Mouse (Mus musculus) MEL-GATA-1-ER (cell line): ENCODE data around the gene 3110021N24Rik.

ENCODE experiments used
- DNase-seq: peaks from one replicate; pipeline ENCODE4 v3.0.0-alpha.2; 2012; ENCODE audit warnings: low read depth; ENCODE audit errors: extremely low read depth

Gene 3110021N24Rik

DNA sequence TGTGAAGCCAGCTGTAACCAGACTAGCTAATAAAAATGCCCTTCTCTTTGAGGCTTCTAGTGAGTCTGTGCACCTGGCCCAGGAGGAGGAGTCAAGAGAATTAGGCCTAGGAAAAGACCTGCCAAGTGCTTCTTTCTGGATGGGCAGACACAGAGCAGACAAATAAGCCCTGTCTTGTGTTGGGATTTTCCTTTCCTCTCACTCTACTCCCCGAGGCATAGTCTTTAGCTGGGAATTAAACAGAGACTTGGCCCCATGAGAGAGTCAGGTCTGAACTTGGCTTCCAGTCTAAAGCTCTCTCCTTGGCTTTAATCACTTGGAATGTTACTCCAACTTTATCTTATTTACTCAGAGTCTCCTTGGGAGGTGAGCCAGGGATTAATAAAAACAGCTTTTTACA lies 74.5 kb downstream of the 3110021N24Rik start:
- DNase-seq = no peak

DNA sequence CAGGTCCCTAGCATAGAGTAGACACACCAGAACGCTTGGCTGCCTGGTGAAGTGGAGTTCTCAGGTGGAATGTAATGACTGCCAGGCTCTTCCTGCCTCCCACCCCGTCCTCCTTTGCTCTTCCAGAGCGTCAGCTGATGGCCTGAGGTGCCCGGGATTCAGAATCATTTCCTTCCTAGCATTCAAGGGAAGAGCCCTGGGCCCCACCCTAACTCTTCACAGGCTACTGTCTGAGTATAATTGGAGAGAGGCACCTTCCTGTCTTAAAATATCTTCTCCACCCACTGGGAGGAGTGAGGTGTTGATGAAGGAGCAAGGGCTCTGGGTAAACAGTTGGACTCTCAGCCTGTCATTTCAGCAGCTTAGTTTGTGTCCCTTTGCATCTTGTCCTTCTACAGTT lies 77.3 kb downstream of the 3110021N24Rik start:
- no peak for DNase-seq

- DNase-seq = peak; percentile 14
Observed at GRCm38 (mm10) chr4:108798083-108798830, 78.8 kb downstream of the 3110021N24Rik start.

DNA sequence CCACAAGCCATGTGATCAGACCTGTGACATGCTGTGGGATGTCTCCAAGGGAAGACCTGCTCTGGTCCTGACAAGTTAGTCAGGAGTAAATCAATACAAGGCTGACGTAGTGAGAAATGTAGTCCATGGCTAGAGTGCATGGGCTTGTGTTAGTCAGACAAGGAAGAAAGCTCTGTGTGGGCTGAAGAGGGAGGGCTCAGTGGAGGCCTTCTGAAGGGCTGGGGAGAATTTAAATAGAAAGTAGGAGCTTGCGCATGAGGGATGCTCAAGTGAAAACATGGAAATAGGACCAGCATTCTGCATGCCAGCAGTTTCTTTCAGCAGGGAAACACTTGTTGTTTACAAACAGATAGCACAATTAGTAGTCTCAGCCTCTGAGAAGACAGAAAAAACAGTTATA lies 84.1 kb downstream of the 3110021N24Rik start:
- DNase-seq = no peak

DNA sequence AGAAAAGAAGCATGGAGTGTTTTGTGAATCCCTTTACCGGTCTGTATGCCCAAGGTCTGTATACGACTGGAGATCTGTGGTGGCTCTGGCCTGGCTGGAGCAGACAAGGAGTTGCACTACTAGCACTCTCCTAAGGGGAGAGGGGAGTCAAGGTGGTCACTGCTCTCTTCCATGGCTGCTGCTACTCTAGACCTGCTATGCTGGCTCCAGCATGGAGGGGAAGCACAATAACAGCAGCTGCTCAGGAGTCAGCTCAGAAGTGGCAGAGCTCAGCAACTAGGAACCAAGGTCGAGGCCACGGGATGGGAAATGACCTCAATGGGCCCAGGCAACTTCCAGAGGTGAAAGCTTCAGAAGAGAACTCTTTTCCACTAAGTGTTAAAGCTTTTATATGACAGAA lies 91.7 kb downstream of the 3110021N24Rik start:
- no peak for DNase-seq

- no peak for DNase-seq
Observed at GRCm38 (mm10) chr4:108811550-108811949, 92.1 kb downstream of the 3110021N24Rik start.

GRCm38 (mm10) chr4:108825677-108826076 lies 106.2 kb downstream of the 3110021N24Rik start:
- DNase-seq = no peak

GRCm38 (mm10) chr4:108826096-108826495 lies 106.6 kb downstream of the 3110021N24Rik start:
- no peak for DNase-seq

DNA sequence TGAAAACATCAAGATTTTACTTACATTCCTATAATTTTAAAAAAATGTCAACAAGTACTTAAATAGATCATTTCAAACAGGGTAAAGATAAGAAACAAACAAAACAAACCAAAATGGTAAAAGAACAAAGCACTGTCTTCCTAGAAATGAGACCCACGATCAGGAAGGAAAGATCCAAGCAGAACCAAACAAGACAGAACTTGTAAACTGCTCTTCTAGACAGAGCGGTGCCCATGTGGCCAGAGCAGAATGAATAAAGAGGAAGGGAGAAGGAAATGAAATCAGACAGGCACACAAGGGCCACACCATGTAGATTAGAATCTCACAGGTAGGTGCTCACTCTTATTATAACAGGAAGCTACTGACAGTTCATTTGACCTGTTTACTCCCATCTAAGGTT lies 107.2 kb downstream of the 3110021N24Rik start:
- no peak for DNase-seq

DNA sequence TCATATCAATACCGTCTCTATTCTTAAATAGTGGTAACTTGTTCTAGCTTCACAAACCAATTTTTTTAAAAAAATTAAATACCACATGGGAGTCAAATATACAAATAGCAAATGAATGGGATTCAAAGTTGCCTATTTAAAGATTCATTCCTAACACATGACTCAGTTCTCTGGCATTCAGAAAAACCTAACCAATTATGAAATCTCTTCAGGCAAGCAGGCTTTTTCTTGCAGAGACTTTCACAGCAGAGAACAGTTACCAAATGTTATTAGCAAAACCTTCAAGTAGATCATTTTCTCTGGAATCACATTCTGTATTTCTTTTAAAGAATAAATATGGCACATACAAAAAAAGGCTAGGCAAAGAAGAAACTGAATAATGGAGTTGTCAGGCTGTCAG lies 111.2 kb downstream of the 3110021N24Rik start:
- DNase-seq = no peak
